Mouse (Mus musculus): ENCODE data around the gene Pigk.

DNA sequence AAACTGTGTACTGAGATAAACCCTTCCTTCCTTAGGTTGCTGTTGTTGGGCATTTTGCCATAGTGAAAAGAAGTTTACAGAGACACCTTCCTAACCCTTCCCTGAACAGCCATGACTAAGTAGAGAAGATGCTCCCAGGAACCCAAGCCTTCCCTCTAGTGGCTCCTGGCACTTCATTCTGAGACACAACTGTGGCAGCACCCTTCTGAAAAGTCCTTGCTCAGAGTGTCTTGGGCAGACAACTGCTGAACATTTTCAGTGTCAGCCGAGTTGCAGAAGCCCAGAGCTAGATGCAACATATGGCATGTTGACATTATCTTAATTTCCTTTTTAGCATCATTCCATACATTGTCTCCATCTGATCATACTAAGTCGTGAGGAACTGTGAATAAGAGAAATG is 123.5 kb downstream of the Pigk start:
- TF ChIP-seq CTCF (IDR thresholded peaks at IDR 0.05; ENCODE audit: borderline replicate concordance, insufficient read depth, low read length) (no peak), POLR2A (IDR thresholded peaks at IDR 0.05; ENCODE audit: low read depth, low read length) (no peak)
